Mouse (Mus musculus) urinary bladder, postnatal 14 days (tissue): ENCODE measurements around the gene Mab21l1.
A peak's percentile ranks its signal among the peaks of the same experiment; 100 is the strongest.

Experiments
- DNase-seq: peaks from one replicate; pipeline ENCODE4 v3.0.0; 2021; ENCODE audit warnings: low spot score

The Mab21l1 gene

DNA sequence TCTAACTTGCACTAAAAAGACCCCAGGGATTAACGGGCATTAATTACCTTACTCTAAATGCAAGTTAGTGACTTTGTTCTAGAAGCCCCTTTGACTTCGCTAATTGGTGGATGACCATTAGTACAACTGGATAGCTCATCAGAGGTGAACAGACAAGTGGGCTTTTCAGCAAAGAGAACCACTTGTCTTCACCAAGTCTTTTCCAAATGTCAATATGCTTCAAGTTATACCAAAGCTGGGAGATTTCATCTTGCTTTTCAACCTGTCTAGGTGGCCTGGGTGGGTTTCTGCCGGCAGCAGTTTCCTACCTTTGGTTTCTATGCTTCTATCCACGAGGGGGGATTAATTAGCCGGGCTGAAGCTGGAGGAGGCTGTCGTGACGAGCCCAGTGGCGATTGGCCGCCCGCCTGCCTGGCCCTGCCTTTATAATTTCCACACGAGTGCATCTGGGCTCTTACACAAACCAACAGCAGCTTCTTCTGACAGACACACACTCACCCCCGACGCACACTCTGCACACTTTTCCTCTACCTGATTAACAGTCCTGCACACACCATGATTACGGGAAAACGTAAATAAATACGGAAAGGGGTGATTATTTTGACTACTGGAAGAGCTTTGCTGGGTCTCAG, at the start of gene Mab21l1:
TSS of gene Mab21l1 (plus strand) at position 455 of the 632 bp plus-strand sequence.
- DNase-seq, result no peak

- DNase-seq, result no peak
These were observed 48.6 kb upstream of the Mab21l1 start for GRCm38 (mm10) chr3:55733665-55734064.

- no peak for DNase-seq
These were observed 40.9 kb upstream of the Mab21l1 start for GRCm38 (mm10) chr3:55741428-55741827.

DNA sequence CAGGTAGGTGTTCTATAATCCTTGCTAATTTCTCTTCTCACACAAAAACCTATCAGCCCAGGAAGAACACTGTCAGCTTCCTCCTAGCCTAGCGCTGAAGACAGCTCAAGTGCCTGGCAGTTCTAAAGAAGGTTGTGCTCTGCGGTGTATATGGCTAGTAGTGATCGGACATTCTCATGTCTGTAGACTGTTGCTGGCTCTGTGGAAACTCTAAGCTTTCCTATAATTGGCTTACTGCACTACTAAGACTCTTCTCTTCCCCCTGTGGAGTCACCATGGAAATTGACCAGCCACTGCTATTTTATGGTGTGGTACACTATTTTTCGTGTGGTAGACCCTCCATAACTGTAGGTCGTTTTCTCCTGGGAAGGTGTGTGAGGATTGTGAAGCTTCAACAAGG, 40.1 kb upstream of the Mab21l1 start:
- DNase-seq, result no peak

DNA sequence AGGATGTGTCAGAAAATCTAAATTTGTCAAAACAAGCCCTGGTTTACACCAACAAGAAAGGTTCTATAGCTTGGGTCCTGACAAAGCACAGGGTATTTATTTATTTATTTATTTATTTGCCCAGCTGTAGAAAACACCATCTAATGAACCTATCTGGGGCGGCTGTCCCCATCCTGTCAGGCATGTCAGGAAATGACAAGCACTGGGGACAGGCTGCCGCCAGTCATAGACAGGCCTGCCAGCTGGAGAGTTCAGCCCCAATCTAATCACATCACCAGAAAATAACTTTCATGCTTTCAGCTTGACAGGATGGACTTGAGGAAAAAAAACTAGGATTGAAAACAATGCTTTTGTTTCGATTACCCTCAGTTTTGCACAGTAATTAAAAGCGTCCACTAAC, 39.7 kb upstream of the Mab21l1 start:
- DNase-seq, result no peak

DNA sequence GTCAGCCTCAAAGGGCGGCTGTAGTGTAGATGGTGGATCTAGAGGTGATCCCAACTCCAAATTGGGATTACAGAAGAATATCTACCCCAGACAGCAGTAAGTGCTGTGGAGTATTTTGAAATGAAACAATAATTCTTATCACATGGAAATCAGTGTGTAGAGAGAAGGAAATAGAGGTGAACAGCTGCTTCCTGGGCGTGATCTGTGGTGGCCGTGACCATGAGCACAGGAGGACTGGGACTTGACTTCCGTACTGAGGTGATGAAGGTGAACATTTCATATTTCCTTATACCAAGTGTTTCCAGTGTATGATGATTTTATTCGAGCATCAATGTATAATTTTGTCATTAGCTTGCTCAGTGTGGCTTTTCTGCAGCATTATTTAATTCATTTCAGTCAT, 38.4 kb upstream of the Mab21l1 start:
- no peak for DNase-seq

DNA sequence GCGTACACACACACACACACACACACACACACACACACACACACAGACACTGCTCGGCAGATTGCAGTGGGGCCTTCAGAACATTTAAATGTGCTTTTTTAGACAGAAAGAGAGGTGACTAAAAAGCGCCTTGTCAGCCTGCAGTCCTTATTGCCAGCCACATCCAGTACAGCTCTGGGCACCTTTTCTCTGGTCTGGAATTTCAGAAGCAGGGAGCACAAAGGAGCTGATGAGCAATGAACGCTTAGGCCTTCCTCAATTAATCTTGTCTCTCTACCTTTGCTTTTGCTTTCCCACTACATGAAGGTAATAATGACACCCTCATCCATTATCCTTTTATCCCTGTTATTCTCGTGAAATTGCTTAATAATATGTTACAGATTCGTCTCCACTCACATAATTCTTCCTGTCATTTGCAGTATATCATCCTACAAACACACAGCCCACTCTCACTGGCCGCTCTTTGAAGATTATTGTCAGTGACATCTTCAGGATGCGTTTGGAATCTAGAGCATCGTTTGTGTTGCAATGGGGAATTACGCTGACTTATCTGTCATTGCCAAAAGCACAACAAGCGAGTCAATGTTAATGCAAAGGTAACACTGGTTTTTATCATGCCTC, 31.8 kb upstream of the Mab21l1 start:
- no peak for DNase-seq

GRCm38 (mm10) chr3:55751363-55751762, 30.9 kb upstream of the Mab21l1 start:
- DNase-seq, result no peak

DNA sequence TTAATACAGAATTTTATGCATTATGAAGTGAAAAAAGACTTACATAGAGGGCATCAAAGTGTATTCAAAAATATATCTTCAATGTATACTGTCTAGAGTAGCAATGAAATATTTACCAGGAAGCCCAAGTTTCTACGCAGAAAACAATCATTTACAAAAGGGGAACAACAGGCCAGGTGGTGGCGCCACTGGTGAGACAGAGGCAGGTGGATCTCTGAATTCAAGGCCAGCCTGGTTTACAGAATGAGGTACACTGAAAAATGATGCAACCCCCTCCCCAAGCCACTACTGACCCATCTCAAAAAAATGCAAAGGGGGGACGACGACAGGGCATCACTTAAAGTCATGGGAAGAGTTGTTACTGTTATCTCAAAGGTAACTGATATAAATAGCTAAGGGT, 29.8 kb upstream of the Mab21l1 start:
- no peak for DNase-seq

DNA sequence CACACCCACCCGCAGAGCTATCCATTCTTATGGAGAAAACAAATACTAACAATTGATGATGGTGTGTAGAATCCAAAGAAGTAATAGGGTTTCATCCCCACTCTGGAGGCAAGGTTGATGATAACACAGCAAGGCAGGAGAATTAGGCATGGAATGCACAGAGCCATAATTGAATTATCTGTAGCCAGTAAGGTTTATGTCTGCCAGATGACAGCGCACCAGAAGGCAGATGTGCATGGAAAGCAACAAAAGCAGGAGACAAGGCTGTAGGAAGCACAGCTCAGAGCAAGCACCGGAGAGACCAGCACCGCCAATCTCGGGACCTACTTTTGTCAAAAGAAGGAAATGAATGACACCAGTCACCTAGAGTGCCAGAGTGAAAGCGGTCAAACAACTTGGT, 28.4 kb upstream of the Mab21l1 start:
- no peak for DNase-seq

DNA sequence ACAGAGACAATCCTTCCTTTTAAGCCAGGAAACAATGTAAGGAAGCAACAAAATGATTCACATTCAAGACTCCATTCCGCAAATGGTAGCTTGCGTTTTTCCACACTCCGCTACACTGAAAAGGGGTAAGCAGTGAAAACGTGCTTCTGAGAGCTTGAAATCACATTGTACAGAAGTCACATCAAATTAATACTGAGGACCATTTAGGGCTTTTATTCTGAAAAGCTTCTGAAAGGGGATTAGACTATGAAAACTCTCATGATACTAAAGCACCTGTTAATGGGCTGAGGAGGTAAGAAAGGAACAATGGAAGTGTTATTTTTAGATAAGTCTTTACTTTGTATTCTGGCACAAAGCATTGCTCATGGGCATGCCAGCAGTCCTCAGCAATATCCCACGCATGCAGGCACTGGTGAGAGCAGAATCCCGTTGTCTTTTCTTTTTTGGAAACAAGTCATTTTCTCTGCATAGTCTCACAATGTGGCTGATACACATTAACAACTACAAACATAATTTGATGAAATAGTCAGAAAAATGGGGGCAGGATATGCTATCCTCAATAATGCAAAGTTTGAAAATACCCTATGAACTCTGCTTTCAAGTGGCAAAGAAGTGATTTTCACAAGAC, 27.2 kb upstream of the Mab21l1 start:
- no peak for DNase-seq

GRCm38 (mm10) chr3:55755805-55756601, 26.3 kb upstream of the Mab21l1 start:
- DNase-seq, result no peak

- no peak for DNase-seq
These were observed 25.6 kb upstream of the Mab21l1 start for GRCm38 (mm10) chr3:55756602-55757190.

DNA sequence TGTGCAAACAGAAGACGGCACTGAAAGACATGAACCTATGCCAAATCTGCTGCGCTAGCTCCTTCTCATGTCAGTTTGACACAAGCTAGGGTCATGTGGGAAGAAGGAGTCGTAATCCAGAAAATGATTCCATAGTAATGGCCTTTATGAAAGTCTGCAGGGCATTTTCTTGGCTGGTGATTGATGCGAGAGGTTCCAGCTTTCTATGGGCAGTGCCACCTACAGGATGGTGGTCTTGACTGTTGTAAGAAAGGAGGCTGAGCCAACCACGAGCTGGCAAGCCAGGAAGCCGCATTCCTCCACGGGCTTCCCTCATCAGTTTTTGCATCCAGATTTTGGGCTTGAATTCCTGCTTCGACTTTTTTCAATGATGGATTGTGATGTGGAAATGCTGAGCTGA, 24.0 kb upstream of the Mab21l1 start:
- peak; percentile 4 for DNase-seq

DNA sequence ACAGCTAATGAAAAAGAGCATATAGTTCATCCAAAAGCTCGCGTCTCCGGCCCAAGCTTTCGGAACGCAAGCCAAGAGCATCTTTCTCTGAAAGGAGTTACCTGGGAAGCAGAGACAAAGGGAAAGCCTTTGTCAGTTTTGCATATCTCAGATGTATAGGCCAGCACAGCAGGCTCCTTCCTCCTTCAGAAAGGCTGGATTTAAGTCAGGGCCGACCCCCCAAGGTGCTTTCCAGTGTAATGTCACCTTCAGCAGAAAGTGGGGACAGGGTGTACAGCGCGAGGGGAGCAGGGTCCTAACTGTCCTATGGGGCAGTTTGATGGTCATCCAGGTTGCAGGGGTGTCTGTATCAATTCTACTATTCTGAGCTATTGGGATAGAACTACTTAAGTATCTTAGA, 18.7 kb upstream of the Mab21l1 start:
- no peak for DNase-seq

- DNase-seq, result no peak
These were observed 13.7 kb upstream of the Mab21l1 start for GRCm38 (mm10) chr3:55768654-55769053.

GRCm38 (mm10) chr3:55769308-55769707, 13.0 kb upstream of the Mab21l1 start:
- no peak for DNase-seq

DNA sequence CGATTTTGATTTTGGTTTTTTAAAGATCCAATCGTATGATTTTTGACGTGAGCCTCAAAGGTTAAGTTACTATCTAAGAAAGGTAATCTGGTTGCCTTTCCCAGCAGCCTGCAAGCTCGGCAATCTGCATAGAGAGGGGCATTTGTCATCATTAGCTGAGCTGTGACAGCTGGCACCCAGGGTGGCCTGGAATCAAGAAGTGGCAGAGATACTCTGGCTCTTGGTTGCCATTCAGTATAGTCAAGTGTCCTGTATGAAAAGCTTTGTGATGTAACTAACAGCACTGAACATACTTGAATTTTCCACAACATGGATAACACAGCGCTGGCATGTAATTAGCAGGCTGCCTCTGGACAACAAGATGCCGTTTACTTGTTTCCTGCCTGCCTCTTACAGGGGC, 8.1 kb upstream of the Mab21l1 start:
- no peak for DNase-seq

- DNase-seq, result no peak
These were observed 7.1 kb upstream of the Mab21l1 start for GRCm38 (mm10) chr3:55775245-55775644.

- no peak for DNase-seq
These were observed 6.6 kb upstream of the Mab21l1 start for GRCm38 (mm10) chr3:55775753-55776152.

DNA sequence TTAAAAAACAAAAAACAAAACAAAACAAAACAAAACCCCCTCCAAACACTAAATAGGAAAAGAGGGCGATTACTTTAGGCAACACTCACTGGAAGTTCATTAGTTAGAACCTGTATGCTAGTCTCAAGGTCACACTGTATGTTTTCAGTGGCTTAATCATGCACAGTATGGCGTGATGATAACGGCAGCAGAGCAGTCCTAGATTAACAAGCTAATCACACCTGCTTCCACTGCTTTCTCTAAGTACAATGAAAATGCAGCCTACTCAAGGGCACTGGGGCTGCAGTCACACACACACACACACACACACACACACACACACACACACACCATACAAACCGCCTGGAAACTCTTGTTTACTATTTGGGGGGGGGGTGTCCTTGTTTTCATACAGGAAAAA, 4.8 kb upstream of the Mab21l1 start:
- no peak for DNase-seq
